Mouse (Mus musculus): Measurements from ENCODE around the gene Igf2bp2.

DNA sequence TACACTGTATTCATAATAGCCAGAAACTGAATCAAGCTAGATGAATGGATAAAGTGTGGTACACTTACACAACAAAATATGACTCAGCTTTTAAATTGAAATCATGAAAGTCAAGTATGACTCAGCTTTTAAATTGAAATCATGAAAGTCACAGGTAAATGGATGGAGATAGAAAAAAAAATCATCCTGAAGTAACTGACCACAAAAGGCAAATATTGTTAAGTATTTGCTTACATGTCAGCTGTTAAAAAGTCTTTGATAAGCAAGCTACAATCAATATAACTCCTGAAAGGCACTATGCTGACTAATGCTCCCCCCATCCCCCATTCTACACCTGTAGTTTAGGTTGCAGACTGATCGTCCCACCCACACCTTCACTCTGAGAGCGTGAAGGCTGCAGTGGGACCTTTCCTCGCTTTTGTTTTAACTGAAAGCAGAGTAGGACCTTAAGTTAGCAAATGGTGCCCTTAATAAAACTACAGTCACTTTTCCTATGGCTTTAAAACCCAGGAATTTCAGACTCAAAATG lies 71.8 kb downstream of the Igf2bp2 start:
- TF ChIP-seq CTCF (IDR thresholded peaks at IDR 0.05; ENCODE audit: borderline replicate concordance, control insufficient read depth, extremely low read depth, insufficient read depth, low read length, poor library complexity): no peak
- no peak for TF ChIP-seq POLR2A (IDR thresholded peaks at IDR 0.05; ENCODE audit: control insufficient read depth, extremely low read depth, insufficient read depth, low read length, poor library complexity)
